Mouse (Mus musculus): Measurements from ENCODE around the gene Dnaja3.
"Not testable (repeated sequence)": the region's sequence is repeated elsewhere in the genome, so short reads cannot be mapped to it uniquely, and the experiment has no call there.

The Dnaja3 gene

GRCm38 (mm10) chr16:4670317-4670716 is 30.5 kb downstream of the Dnaja3 start:
- no peak for DNase-seq (ENCODE audit: low spot score)

- no peak for DNase-seq (ENCODE audit: low spot score)
Measured at GRCm38 (mm10) chr16:4674091-4674490, 34.3 kb downstream of the Dnaja3 start.

- no peak for DNase-seq (ENCODE audit: low spot score)
Measured at GRCm38 (mm10) chr16:4676836-4677235, 37.0 kb downstream of the Dnaja3 start.

GRCm38 (mm10) chr16:4678080-4678479 is 38.3 kb downstream of the Dnaja3 start:
- DNase-seq (ENCODE audit: low spot score), result no peak

GRCm38 (mm10) chr16:4679121-4680018 is 39.6 kb downstream of the Dnaja3 start, which contains the start of gene Coro7:
TSS of gene Coro7 (minus strand) at chr16:4679777.
- DNase-seq (ENCODE audit: low spot score), result peak; percentile 93

- DNase-seq (ENCODE audit: low spot score), result not testable (repeated sequence)
Measured at GRCm38 (mm10) chr16:4680922-4681455, 41.2 kb downstream of the Dnaja3 start.

GRCm38 (mm10) chr16:4682628-4683179 is 42.9 kb downstream of the Dnaja3 start:
- no peak for DNase-seq (ENCODE audit: low spot score)

GRCm38 (mm10) chr16:4683193-4683580 is 43.4 kb downstream of the Dnaja3 start:
- peak; percentile 68 for DNase-seq (ENCODE audit: low spot score)

GRCm38 (mm10) chr16:4683581-4684456 is 44.0 kb downstream of the Dnaja3 start:
- peak; percentile 94 for DNase-seq (ENCODE audit: low spot score)

- peak; percentile 51 for DNase-seq (ENCODE audit: low spot score)
Measured at GRCm38 (mm10) chr16:4684457-4684791, 44.6 kb downstream of the Dnaja3 start.

GRCm38 (mm10) chr16:4689371-4689770 is 49.6 kb downstream of the Dnaja3 start:
- DNase-seq (ENCODE audit: low spot score), result not testable (repeated sequence)

- DNase-seq (ENCODE audit: low spot score), result no peak
Measured at GRCm38 (mm10) chr16:4701211-4701610, 61.4 kb downstream of the Dnaja3 start.

GRCm38 (mm10) chr16:4702646-4703045 is 62.9 kb downstream of the Dnaja3 start:
- no peak for DNase-seq (ENCODE audit: low spot score)

GRCm38 (mm10) chr16:4705541-4705940 is 65.8 kb downstream of the Dnaja3 start:
- no peak for DNase-seq (ENCODE audit: low spot score)

GRCm38 (mm10) chr16:4711173-4711572 is 71.4 kb downstream of the Dnaja3 start:
- no peak for DNase-seq (ENCODE audit: low spot score)

- no peak for DNase-seq (ENCODE audit: low spot score)
Measured at GRCm38 (mm10) chr16:4713861-4714710, 74.3 kb downstream of the Dnaja3 start.

- no peak for DNase-seq (ENCODE audit: low spot score)
Measured at GRCm38 (mm10) chr16:4717866-4718265, 78.1 kb downstream of the Dnaja3 start.

- peak; percentile 77 for DNase-seq (ENCODE audit: low spot score)
Measured at GRCm38 (mm10) chr16:4718753-4719518, 79.1 kb downstream of the Dnaja3 start, which contains the start of gene Nmral1. TSS of gene Nmral1 (minus strand) at chr16:4719356.

- no peak for DNase-seq (ENCODE audit: low spot score)
Measured at GRCm38 (mm10) chr16:4722128-4722914, 82.5 kb downstream of the Dnaja3 start.

- DNase-seq (ENCODE audit: low spot score), result no peak
Measured at GRCm38 (mm10) chr16:4722915-4723209, 83.1 kb downstream of the Dnaja3 start.

All from c-Kit-positive CD71-positive TER-119-positive erythroid progenitor cells, embryonic 14.5 days (primary cell).